Mouse (Mus musculus) midbrain, embryonic 11.5 days (tissue): Measurements from ENCODE around the gene Dcaf15. TPM values are rescaled to one million over a fixed set of nuclear protein-coding genes. Genes with fewer than 3 reads are reported as not detected.
A peak's percentile ranks its signal among the peaks of the same experiment; 100 is the strongest.

Experiments
- ATAC-seq: fragments of 200-750 bp; cut with Nextera tagmentation; 2 replicates; pipeline ENCODE4 v1.8.0; 2017; ENCODE audit warnings: moderate TSS enrichment, moderate library complexity; ENCODE audit not compliant: low FRiP score
- DNase-seq: peaks from one replicate; pipeline ENCODE4 v3.0.0; 2015; ENCODE audit warnings: low spot score; ENCODE audit errors: missing footprints
- H3K27ac ChIP-seq: fragments of 300-500 bp; sonication (generic); 2 replicates; pipeline ENCODE4 v1.5.1; 2014; ENCODE audit warnings: low read depth, low read length
- H3K27me3 ChIP-seq: fragments of 300-500 bp; sonication (generic); 2 replicates; pipeline ENCODE4 v1.6.1; 2014; ENCODE audit warnings: mild to moderate bottlenecking, low read length, moderate library complexity, mixed read lengths; ENCODE audit not compliant: control insufficient read depth, insufficient read depth
- H3K36me3 ChIP-seq: fragments of 300-500 bp; sonication (generic); 2 replicates; pipeline ENCODE4 v1.6.1; 2014; ENCODE audit warnings: mild to moderate bottlenecking, low read length, moderate library complexity, mixed read lengths; ENCODE audit not compliant: control insufficient read depth, insufficient read depth
- H3K4me1 ChIP-seq: fragments of 300-500 bp; sonication (generic); 2 replicates; pipeline ENCODE4 v1.6.1; 2014; ENCODE audit warnings: low read length; ENCODE audit not compliant: control insufficient read depth, insufficient read depth
- H3K4me2 ChIP-seq: fragments of 300-500 bp; sonication (generic); 2 replicates; pipeline ENCODE4 v1.6.1; 2014; ENCODE audit warnings: mild to moderate bottlenecking, moderate library complexity
- H3K4me3 ChIP-seq: fragments of 300-500 bp; sonication (generic); 2 replicates; pipeline ENCODE4 v1.5.1; 2014; ENCODE audit warnings: low read depth, low read length
- H3K9ac ChIP-seq: fragments of 300-500 bp; sonication (generic); 2 replicates; pipeline ENCODE4 v1.6.1; 2014; ENCODE audit warnings: low read length
- H3K9me3 ChIP-seq: fragments of 300-500 bp; sonication (generic); 2 replicates; pipeline ENCODE4 v1.6.1; 2016; ENCODE audit warnings: low read length; ENCODE audit not compliant: control insufficient read depth
- WGBS: fragments of 180-500 bp; shearing (Covaris S2); extraction: QIAGEN DNeasy Blood & Tissue Kit; methylation state at CpG from one replicate; pipeline ENCODE4 v1.1.7; 2014; 5-methylcytosine and 5-hydroxymethylcytosine counted together
- polyA plus RNA-seq: library from polyadenylated mRNA; unstranded; fragments of >200 nt; fragmentation: Nextera tagmentation; extraction: Ambion mirVana; gene quantifications from 2 replicates; pipeline ENCODE4 v1.2.1, GENCODE M21; 2014

Gene Dcaf15
- polyA plus RNA-seq, 1 experiment from 2014 or later, result 14.3 TPM

DNA sequence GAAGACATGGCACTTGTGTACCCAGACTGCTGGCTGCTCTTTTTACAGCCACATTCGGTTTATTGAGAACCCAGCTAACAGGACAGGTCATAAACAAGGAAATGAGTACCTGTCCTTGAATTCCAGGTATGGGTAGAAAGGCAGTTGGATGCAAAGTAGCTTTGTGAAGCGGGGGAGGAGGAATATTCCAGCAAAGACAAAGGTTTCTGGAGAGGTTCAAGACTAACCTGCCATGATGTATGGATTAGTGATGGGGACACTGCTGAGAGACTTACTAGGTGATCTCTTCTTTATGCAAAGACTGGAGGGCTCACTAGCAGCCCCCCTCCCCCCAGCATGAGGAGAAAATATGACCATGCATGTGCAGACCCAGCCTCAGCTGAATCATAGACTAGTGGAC, 1.1 kb upstream of the Dcaf15 start:
- Histone ChIP-seq H3K4me3 (no peak overlapping the region), H3K4me1 (peaks cover 16% of the 10 kb centered on the region), H3K4me2 (no peak overlapping the region), H3K36me3 (peaks cover 3% of the 10 kb centered on the region; the same call in 1 of the 2 replicates), H3K27me3 (no peaks in the 10 kb centered on the region), H3K9ac (peak overlapping the region; percentile 63), H3K9me3 (no peaks in the 10 kb centered on the region), H3K27ac (no peak overlapping the region)
- no peak for ATAC-seq
- DNase-seq, result peak; percentile 85
- 90% methylated on average over 2 of the region's 2 CpGs for WGBS

- ATAC-seq (peak; percentile 85), DNase-seq (no peak)
- no peaks in the 10 kb centered on the region for H3K27me3 ChIP-seq
- H3K36me3 ChIP-seq, result peaks cover 3% of the 10 kb centered on the region; the same call in 1 of the 2 replicates
- H3K9me3 ChIP-seq, result no peaks in the 10 kb centered on the region
- peak overlapping the region; percentile 74 for H3K4me3 ChIP-seq
- under 1% methylated on average over 26 of the region's 29 CpGs for WGBS
- peak overlapping the region; percentile 94 for H3K4me2 ChIP-seq
- H3K9ac ChIP-seq, result peak overlapping the region; percentile 86
- peak overlapping the region; percentile 79 for H3K27ac ChIP-seq
- peaks cover 16% of the 10 kb centered on the region for H3K4me1 ChIP-seq
Measured at GRCm38 (mm10) chr8:84104221-84104620, 347 bp downstream of the Dcaf15 start.

DNA sequence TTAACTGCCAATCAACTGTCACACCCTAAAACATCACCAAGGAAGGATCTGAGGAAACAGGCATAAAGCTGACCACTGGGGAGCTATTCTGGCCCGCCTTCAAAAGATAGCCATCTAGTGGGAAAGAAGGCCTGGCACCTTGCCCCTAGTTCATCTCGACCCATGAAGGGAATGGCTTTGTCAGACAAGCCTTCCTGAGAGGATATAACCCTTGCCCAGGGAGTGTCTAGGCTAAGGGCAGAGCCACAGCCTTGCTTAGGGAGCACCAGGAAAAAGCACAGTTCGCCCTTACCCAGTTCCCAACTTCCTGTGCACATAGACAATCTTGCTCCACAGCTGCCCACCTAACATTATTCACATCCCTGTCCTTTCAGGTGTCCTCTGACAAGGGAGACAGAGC, 967 bp downstream of the Dcaf15 start:
- H3K4me2 ChIP-seq, result peak overlapping the region; percentile 94
- peak overlapping the region; percentile 86 for H3K9ac ChIP-seq
- DNase-seq (no peak), ATAC-seq (no peak)
- peaks cover 16% of the 10 kb centered on the region for H3K4me1 ChIP-seq
- peaks cover 3% of the 10 kb centered on the region for H3K36me3 ChIP-seq
- peak overlapping the region; percentile 74 for H3K4me3 ChIP-seq
- H3K9me3 ChIP-seq, result no peaks in the 10 kb centered on the region
- 60% methylated on average over 3 of the region's 3 CpGs for WGBS
- H3K27me3 ChIP-seq, result no peaks in the 10 kb centered on the region
- peak overlapping the region; percentile 79; the same call in 1 of the 2 replicates for H3K27ac ChIP-seq

- DNase-seq, result peak; percentile 49
- Histone ChIP-seq H3K9ac (no peak overlapping the region), H3K9me3 (no peaks in the 10 kb centered on the region), H3K27ac (no peak overlapping the region), H3K36me3 (peaks cover 18% of the 10 kb centered on the region), H3K4me3 (no peak overlapping the region), H3K4me2 (no peak overlapping the region), H3K4me1 (peaks cover 16% of the 10 kb centered on the region), H3K27me3 (no peaks in the 10 kb centered on the region)
- ATAC-seq, result no peak
- 96% methylated on average over 25 of the region's 25 CpGs for WGBS
Measured at GRCm38 (mm10) chr8:84101476-84102270, 2.9 kb downstream of the Dcaf15 start.

DNA sequence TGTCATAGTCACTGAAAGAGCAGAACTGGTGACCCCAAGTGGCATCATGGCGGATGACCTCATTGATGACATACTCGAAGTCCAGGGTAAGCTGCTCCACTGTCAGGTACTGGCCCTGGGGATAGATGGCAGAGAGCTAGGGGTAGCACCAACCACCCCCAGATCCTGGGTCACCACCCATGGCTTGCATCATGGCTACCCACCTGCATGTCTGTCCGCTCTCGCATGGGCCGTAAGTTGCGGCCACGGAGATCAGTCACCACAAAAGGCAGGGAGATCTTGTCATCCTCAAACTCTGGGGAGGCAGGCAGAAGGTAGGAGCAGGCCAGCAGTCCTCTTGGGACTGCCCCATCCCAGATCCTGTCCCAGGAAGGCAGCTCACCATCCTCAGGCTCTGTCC, 6.2 kb downstream of the Dcaf15 start:
- 97% methylated on average over 7 of the region's 7 CpGs for WGBS
- Histone ChIP-seq H3K36me3 (peaks cover 33% of the 10 kb centered on the region), H3K9ac (no peak overlapping the region), H3K27ac (no peak overlapping the region), H3K4me3 (no peak overlapping the region), H3K4me2 (no peak overlapping the region), H3K9me3 (no peaks in the 10 kb centered on the region), H3K27me3 (no peaks in the 10 kb centered on the region), H3K4me1 (peaks cover 6% of the 10 kb centered on the region)
- ATAC-seq (no peak), DNase-seq (peak; percentile 76)

- ATAC-seq (no peak), DNase-seq (peak; percentile 69)
- H3K9ac ChIP-seq, result no peak overlapping the region
- no peaks in the 10 kb centered on the region for H3K9me3 ChIP-seq
- WGBS, result 77% methylated on average over 8 of the region's 8 CpGs
- no peaks in the 10 kb centered on the region for H3K27me3 ChIP-seq
- peaks cover 34% of the 10 kb centered on the region for H3K36me3 ChIP-seq
- H3K4me2 ChIP-seq, result no peak overlapping the region
- H3K4me1 ChIP-seq, result no peaks in the 10 kb centered on the region
- no peak overlapping the region for H3K27ac ChIP-seq
- no peak overlapping the region for H3K4me3 ChIP-seq
Measured at GRCm38 (mm10) chr8:84096061-84096460, 8.5 kb downstream of the Dcaf15 start.

DNA sequence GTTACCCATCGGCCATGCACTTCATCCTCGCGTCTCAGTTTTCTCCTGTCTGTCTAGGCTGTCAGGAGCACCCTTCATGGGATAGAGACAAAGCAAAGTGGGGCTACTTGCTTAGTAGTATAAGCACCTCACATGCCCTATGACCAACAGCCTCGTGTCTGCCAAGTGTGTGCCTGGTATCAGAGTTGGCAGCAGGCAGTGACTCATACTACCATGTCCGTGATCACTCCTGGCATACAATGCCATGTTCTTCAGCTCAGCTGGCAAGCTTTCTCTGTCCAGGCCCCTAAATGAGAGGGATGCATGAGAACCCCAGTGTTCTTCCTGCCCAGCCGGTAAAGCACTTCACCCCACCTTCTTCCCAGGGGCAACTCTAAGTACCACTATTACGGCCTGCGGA, 14.0 kb downstream of the Dcaf15 start:
- Histone ChIP-seq H3K9ac (no peak overlapping the region), H3K27ac (no peak overlapping the region), H3K4me1 (no peaks in the 10 kb centered on the region), H3K36me3 (peaks cover 14% of the 10 kb centered on the region), H3K9me3 (no peaks in the 10 kb centered on the region), H3K4me2 (no peak overlapping the region), H3K27me3 (no peaks in the 10 kb centered on the region), H3K4me3 (no peak overlapping the region)
- ATAC-seq (no peak), DNase-seq (no peak)
- 94% methylated on average over 8 of the region's 8 CpGs for WGBS

- H3K4me1 ChIP-seq, result peaks cover 7% of the 10 kb centered on the region
- peaks cover 13% of the 10 kb centered on the region; the same call in 1 of the 2 replicates for H3K36me3 ChIP-seq
- WGBS, result 86% methylated on average over 9 of the region's 9 CpGs
- H3K9ac ChIP-seq, result no peak overlapping the region
- H3K4me2 ChIP-seq, result no peak overlapping the region
- no peaks in the 10 kb centered on the region for H3K27me3 ChIP-seq
- ATAC-seq, result no peak
- no peak overlapping the region for H3K27ac ChIP-seq
- no peak for DNase-seq
- no peaks in the 10 kb centered on the region for H3K9me3 ChIP-seq
- H3K4me3 ChIP-seq, result no peak overlapping the region
Measured at GRCm38 (mm10) chr8:84089277-84089676, 15.3 kb downstream of the Dcaf15 start.

- ATAC-seq, result no peak
- Histone ChIP-seq H3K36me3 (peaks cover 11% of the 10 kb centered on the region; the same call in 1 of the 2 replicates), H3K4me1 (peaks cover 16% of the 10 kb centered on the region), H3K4me2 (no peak overlapping the region), H3K27ac (no peak overlapping the region), H3K9me3 (no peaks in the 10 kb centered on the region), H3K9ac (no peak overlapping the region), H3K27me3 (no peaks in the 10 kb centered on the region), H3K4me3 (no peak overlapping the region)
- no peak for DNase-seq
- 92% methylated on average over 14 of the region's 14 CpGs for WGBS
Measured at GRCm38 (mm10) chr8:84087821-84088220, 16.7 kb downstream of the Dcaf15 start.
